Mouse (Mus musculus) kidney, postnatal 14 days (tissue): Measurements from ENCODE around the gene Tcf7l1.

Experiments
- DNase-seq: peaks from one replicate; pipeline ENCODE4 v3.0.0; 2022; ENCODE audit warnings: mixed read lengths

Gene Tcf7l1

DNA sequence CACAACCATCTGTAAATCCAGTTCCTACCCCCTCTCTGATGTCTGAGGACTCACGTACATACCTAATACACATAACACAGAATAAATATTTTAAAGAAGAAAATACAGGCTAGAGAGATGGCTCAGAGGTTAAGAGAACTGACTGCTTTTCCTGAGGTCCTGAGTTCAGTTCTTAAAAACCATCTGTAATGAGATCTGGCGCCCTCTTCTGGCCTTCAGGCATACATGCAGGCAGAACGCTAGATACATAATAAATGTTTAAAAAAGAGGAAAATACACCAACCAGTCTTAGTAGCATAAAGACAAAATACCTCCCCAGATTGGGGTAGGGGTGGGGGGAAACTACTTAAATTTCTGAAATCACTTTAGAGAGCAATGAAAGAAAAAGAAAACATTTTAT, 131.0 kb downstream of the Tcf7l1 start:
- DNase-seq: no peak

DNA sequence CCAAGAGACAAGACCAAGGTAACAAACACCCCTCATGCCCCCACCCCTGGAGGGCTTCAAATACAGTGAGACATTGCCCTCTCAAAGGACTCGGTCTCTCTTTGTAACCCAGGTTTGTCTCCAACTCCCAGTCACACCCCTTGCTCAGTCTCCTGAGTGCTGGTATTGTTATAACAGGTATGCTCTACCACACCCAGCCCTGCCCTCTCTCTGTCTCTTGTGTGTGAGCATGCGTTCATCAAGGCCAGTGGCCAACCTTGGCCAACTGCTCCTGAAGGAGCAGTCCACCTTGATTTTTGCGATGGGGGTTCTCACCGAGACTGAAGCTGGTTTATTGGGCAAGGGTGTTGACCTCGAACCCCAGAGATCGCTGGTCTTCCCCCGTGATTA, 133.0 kb downstream of the Tcf7l1 start:
- DNase-seq: no peak

- DNase-seq: peak; percentile 90
These were observed 133.6 kb downstream of the Tcf7l1 start for GRCm38 (mm10) chr6:72655309-72656052.

DNA sequence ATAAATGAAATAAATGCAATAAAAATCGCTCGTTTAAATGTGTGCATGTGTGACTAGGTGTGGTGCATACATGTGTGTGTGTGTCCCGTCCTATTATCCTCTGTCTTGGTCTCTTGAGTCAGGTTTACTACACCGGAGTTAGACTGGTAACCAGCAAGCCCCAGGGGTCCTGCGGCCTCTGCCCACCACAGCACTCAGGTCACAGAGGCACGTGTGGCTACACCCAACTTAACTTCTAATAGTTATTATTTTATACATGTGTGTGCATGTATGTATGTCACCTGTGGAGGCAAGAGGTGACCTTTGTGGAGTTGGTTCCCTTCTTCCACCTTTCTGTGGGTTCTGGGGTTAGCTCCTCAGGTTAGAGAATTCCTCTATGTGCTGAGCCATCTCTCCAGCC, 134.7 kb downstream of the Tcf7l1 start:
- no peak for DNase-seq

- DNase-seq: peak; percentile 68
These were observed 135.6 kb downstream of the Tcf7l1 start for GRCm38 (mm10) chr6:72653419-72653818.

DNA sequence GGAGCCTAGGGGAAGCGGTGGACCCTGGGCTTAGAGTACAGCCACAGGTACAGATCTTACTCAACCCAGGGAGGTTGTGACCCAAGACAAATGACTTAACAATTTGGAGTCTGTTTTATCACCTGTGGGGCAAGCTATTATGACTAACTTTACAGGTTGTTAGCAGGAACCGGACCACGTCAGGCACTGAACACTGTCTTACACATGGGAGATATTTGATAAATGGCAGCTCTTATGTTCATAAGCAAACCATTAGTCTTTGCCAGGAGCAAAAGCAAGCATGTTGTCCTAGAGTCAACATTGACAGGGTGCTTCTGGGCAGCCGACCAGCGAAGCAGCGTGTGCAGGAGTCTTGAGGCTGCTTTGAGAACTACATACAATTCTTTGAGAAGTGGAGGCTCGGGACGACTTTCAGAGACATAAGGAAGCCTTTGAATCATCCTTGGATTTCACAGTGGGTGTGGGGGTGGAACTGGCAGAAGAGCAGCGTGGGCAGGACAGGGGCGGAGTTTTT, 138.7 kb downstream of the Tcf7l1 start:
- DNase-seq: no peak

DNA sequence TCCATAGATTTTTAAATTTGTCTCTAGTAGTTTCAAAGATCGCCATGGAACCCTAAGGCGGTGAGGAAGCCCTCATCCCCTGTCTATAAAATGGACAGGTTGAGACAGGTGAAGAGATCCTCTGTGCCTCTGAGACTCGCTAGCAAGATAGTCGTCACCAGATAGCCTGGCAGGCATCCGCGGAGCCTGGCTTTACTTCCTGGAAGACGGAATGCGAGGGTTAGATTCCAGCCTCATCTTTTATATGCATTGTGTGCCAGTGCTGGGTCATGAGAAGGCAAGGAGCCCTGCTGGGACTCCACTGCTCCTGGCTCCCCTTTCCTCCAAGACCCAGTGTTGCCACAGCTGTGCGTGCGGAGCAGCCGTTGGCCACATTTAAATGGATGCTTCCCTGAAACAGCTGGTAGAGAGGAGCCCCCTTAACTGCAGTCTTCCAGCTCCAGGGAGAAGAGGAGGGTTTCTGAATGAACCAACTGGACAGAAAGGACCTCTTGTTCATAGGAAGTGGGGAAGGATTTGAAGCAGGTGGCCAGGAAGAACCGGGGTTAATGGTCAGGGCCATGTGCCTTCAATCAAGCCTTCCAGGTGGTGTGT, 141.0 kb downstream of the Tcf7l1 start:
- DNase-seq: no peak

- DNase-seq: peak; percentile 80
These were observed 141.7 kb downstream of the Tcf7l1 start for GRCm38 (mm10) chr6:72647383-72647820.

GRCm38 (mm10) chr6:72645364-72645763, 143.7 kb downstream of the Tcf7l1 start:
- DNase-seq: no peak

DNA sequence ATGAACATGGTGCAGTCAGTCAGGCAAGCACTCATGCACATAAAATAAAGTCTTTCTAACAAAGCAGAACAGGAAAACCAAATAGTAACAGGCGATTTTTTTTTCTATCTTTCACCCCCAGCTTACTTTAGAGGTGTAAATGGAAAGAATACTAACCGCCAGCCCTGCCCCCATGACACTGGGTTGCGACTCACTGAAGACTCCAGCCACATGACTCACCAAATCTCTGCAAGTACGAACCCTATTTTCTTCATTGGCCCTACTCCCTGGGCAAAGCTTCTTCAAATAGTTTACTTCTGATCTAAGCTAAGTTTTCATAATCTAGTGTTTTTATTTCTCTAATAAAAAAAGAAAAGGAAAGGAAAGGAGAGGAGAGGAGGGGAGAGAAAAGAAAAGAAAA, 144.5 kb downstream of the Tcf7l1 start:
- no peak for DNase-seq

GRCm38 (mm10) chr6:72641218-72641954, 147.7 kb downstream of the Tcf7l1 start:
- no peak for DNase-seq

DNA sequence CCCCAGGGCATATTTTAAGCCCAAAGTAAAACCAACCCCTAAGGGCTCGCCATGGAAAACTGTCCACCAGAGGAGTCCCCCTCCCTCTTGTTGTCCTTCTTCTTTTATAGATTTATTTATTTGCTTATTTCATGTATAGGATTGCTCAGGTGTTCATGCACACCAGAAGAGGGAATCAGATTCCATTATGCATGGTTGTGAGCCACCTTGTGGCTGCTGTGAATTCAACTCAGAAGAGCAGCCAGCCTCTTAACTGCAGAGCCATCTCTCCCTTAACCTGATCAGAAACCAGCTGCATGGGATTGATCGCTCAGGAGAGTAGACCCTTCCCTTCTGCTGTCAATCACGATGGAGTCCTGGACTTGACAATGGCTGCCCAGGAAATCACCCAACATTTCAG, 152.1 kb downstream of the Tcf7l1 start:
- no peak for DNase-seq

- DNase-seq: peak; percentile 84
These were observed 153.2 kb downstream of the Tcf7l1 start for GRCm38 (mm10) chr6:72635760-72636431.

DNA sequence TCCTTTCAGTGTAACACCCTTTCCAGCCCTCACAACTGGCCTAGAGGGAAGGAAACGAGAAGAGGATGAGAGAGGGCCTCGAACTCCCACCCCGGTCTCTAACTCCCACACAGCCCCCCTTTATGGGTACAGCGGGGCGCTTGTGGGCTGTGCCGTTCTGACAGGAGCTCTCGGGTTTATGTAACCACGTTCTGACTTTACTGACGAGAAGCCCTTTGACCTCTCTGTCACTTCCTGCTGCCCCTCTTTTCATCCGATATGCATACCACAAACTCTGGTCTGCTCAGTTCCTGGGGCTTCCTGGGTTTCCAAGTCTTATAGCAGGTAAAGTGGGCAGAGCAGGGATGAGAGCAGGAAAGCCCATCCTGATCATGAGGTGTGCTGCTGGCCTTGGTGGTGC, 154.7 kb downstream of the Tcf7l1 start:
- DNase-seq: no peak

GRCm38 (mm10) chr6:72631700-72632099, 157.4 kb downstream of the Tcf7l1 start:
- no peak for DNase-seq

GRCm38 (mm10) chr6:72630961-72631360, 158.1 kb downstream of the Tcf7l1 start:
- no peak for DNase-seq

- DNase-seq: peak; percentile 62
These were observed 158.7 kb downstream of the Tcf7l1 start for GRCm38 (mm10) chr6:72630370-72630769.

GRCm38 (mm10) chr6:72627276-72627675, 161.8 kb downstream of the Tcf7l1 start:
- DNase-seq: peak; percentile 62

GRCm38 (mm10) chr6:72626391-72626790, 162.7 kb downstream of the Tcf7l1 start:
- no peak for DNase-seq

- peak; percentile 45 for DNase-seq
These were observed 165.2 kb downstream of the Tcf7l1 start for GRCm38 (mm10) chr6:72623661-72624402.

GRCm38 (mm10) chr6:72622917-72623316, 166.1 kb downstream of the Tcf7l1 start:
- no peak for DNase-seq

GRCm38 (mm10) chr6:72620920-72621319, 168.1 kb downstream of the Tcf7l1 start:
- no peak for DNase-seq
